Mouse (Mus musculus) neural tube, embryonic 15.5 days (tissue): Measurements from ENCODE around the gene Prkca. TPM values are rescaled to one million over a fixed set of nuclear protein-coding genes. Genes with fewer than 3 reads are reported as not detected.

ENCODE experiments used
- ATAC-seq: fragments of 200-750 bp; cut with Nextera tagmentation; 2 replicates; pipeline ENCODE4 v1.8.0; 2017; ENCODE audit warnings: mild to moderate bottlenecking, moderate TSS enrichment, moderate library complexity; ENCODE audit not compliant: low FRiP score
- H3K27ac ChIP-seq: fragments of 300-500 bp; sonication (generic); replicated peaks from 2 replicates; pipeline ENCODE4 v1.5.1; 2015; ENCODE audit warnings: mild to moderate bottlenecking, inconsistent platforms
- H3K27me3 ChIP-seq: fragments of 300-500 bp; sonication (generic); replicated peaks from 2 replicates; pipeline ENCODE4 v1.6.1; 2015; ENCODE audit warnings: inconsistent platforms
- H3K36me3 ChIP-seq: fragments of 300-500 bp; sonication (generic); 2 replicates; pipeline ENCODE4 v1.6.1; 2015; ENCODE audit warnings: inconsistent platforms
- H3K4me1 ChIP-seq: fragments of 300-500 bp; sonication (generic); 2 replicates; pipeline ENCODE4 v1.6.1; 2015; ENCODE audit warnings: inconsistent platforms
- H3K4me2 ChIP-seq: fragments of 300-500 bp; sonication (generic); 2 replicates; pipeline ENCODE4 v1.6.1; 2015; ENCODE audit warnings: inconsistent platforms, mild to moderate bottlenecking, moderate library complexity
- H3K4me3 ChIP-seq: fragments of 300-500 bp; sonication (generic); replicated peaks from 2 replicates; pipeline ENCODE4 v1.5.1; 2015; ENCODE audit warnings: mild to moderate bottlenecking, inconsistent platforms
- H3K9ac ChIP-seq: fragments of 300-500 bp; sonication (generic); replicated peaks from 2 replicates; pipeline ENCODE4 v1.6.1; 2015; ENCODE audit warnings: mild to moderate bottlenecking, inconsistent platforms
- H3K9me3 ChIP-seq: fragments of 300-500 bp; sonication (generic); replicated peaks from 2 replicates; pipeline ENCODE4 v1.6.1; 2016; ENCODE audit warnings: inconsistent platforms
- WGBS: fragments of 180-500 bp; shearing (Covaris S2); methylation state at CpG from one replicate; pipeline ENCODE4 v1.1.7; 2015; ENCODE audit warnings: mixed read lengths; 5-methylcytosine and 5-hydroxymethylcytosine counted together
- polyA plus RNA-seq: library from polyadenylated mRNA; unstranded; fragments of >200 nt; fragmentation: Nextera tagmentation; extraction: Ambion mirVana; gene quantifications from 2 replicates; pipeline ENCODE4 v1.2.1, GENCODE M21; 2015

Gene Prkca
- polyA plus RNA-seq, 1 experiment from 2014 or later, result 9.1 TPM

DNA sequence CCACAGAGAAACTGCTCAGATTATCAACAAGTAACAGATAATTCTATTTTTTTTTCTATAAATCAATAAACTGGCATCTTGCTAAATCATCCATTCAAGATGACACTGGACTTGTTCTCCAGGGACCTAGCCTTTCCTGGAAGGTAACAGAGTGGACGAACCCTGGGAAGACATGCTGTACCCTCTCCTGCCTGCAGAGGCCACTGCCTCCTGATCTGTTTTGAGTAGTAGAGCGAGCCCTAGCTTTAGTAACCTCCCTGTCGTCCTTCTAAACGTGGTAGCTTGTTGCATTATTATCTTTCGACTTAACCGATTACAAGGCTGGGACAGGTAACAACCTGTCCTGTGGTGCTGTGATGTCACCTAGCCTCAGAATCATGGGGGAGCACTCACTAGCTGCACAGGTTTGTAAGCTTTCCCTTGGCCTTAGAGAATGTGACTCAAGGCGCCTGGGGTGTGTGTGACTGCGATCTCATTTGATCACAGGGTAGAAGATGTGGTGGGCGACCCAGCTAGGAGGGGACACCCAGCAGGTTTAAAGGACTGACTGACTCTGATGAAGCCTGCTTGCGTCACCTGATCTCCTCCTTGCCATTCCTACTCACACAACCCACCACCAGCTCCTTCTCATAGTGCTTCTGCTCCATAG is 312.6 kb downstream of the Prkca start:
- Histone ChIP-seq H3K27ac (no peak overlapping the region), H3K4me3 (no peak overlapping the region), H3K4me1 (0 out of 2 replicates have a peak, but pooled peaks cover 5% of the 10 kb centered on the region), H3K27me3 (no peaks in the 10 kb centered on the region), H3K4me2 (no peak overlapping the region), H3K36me3 (no peaks in the 10 kb centered on the region), H3K9me3 (no peaks in the 10 kb centered on the region), H3K9ac (no peak overlapping the region)
- ATAC-seq, result peak; percentile 57; the same call in 1 of the 2 replicates
- WGBS, result 55% methylated on average over 10 of the region's 10 CpGs

DNA sequence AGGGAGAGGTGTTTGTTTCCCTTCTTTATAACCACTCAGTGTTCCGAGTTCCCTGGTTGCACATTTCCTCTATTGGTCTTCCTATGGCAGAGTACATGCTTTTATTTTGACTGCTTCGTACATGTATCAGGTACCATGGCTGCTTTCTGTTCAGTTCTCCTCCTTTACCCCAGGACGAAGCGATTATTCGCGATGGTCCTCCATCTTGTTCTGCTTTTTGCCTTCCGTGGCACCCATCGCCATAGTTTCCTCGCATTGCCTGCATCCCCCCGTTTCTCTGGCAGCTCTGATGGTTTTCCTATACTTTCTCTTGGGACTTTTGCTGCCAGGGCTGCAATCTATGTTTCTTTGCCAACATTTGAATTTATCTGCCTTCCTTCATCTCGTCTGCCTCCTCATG is 314.4 kb downstream of the Prkca start:
- WGBS, result 91% methylated on average over 11 of the region's 11 CpGs
- ATAC-seq, result no peak
- Histone ChIP-seq H3K9ac (no peak overlapping the region), H3K36me3 (no peaks in the 10 kb centered on the region), H3K27ac (no peak overlapping the region), H3K27me3 (no peaks in the 10 kb centered on the region), H3K9me3 (no peaks in the 10 kb centered on the region), H3K4me1 (0 out of 2 replicates have a peak, but pooled peaks cover 5% of the 10 kb centered on the region), H3K4me2 (no peak overlapping the region), H3K4me3 (no peak overlapping the region)

DNA sequence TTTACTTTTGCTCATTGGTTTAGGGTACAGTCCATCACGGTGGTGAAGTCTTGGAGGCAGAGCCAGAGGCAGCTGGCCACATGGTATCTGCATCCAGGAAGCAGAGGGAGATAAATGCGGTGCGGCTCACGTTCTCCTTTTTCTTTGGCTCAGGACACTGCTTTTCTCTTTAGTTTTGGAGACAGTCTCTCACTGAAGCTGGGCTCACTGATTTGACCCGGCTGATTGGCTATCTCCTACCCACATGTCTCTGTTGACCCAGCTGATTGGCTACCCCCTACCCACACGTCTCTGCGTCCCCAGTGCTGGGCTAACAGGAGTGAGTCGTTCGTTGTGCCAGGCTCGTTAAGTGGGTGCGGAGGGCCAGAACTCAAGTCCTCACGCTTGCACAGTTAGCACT is 315.3 kb downstream of the Prkca start:
- no peak for ATAC-seq
- H3K9ac ChIP-seq, result no peak overlapping the region
- H3K9me3 ChIP-seq, result no peaks in the 10 kb centered on the region
- H3K27me3 ChIP-seq, result no peaks in the 10 kb centered on the region
- H3K4me2 ChIP-seq, result no peak overlapping the region
- 71% methylated on average over 12 of the region's 12 CpGs for WGBS
- H3K4me3 ChIP-seq, result no peak overlapping the region
- H3K36me3 ChIP-seq, result no peaks in the 10 kb centered on the region
- H3K4me1 ChIP-seq, result 0 out of 2 replicates have a peak, but pooled peaks cover 5% of the 10 kb centered on the region
- H3K27ac ChIP-seq, result no peak overlapping the region

GRCm38 (mm10) chr11:108025726-108026425 is 317.9 kb downstream of the Prkca start:
- 0 out of 2 replicates have a peak, but pooled peaks cover 5% of the 10 kb centered on the region for H3K4me1 ChIP-seq
- 60% methylated on average over 7 of the region's 7 CpGs for WGBS
- no peaks in the 10 kb centered on the region for H3K36me3 ChIP-seq
- no peaks in the 10 kb centered on the region for H3K27me3 ChIP-seq
- no peak overlapping the region for H3K9ac ChIP-seq
- 0 out of 2 replicates have a peak overlapping the region, but pooled peaks have one; percentile 35 for H3K27ac ChIP-seq
- no peaks in the 10 kb centered on the region for H3K9me3 ChIP-seq
- no peak overlapping the region for H3K4me3 ChIP-seq
- no peak overlapping the region for H3K4me2 ChIP-seq
- no peak for ATAC-seq

GRCm38 (mm10) chr11:108023188-108023587 is 320.5 kb downstream of the Prkca start:
- Histone ChIP-seq H3K36me3 (no peaks in the 10 kb centered on the region), H3K4me1 (0 out of 2 replicates have a peak, but pooled peaks cover 5% of the 10 kb centered on the region), H3K4me2 (no peak overlapping the region), H3K4me3 (no peak overlapping the region), H3K27me3 (no peaks in the 10 kb centered on the region), H3K27ac (no peak overlapping the region), H3K9ac (no peak overlapping the region), H3K9me3 (no peaks in the 10 kb centered on the region)
- WGBS, result 62% methylated on average over 14 of the region's 14 CpGs
- no peak for ATAC-seq

DNA sequence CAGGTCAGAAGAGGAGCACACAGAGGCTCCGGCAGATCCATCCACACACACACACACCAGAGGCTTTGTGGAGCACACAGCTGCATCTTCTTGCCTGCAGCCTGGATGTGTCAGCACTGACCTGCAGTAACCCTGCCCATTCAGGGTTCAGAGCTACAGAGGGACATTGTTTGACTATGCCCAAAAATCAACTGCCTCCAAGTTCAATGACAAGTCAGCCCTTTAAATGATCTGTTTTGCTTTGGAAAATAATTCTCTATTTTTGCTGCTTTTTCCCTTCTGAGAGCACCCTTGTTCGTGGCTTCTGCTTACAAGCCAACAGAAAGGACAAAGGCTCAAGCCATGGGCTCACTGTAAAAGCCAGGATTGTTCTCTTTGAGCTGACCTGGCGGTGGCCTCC is 322.8 kb downstream of the Prkca start:
- Histone ChIP-seq H3K9me3 (no peaks in the 10 kb centered on the region), H3K9ac (no peak overlapping the region), H3K36me3 (no peaks in the 10 kb centered on the region), H3K4me1 (0 out of 2 replicates have a peak, but pooled peaks cover 10% of the 10 kb centered on the region), H3K4me3 (no peak overlapping the region), H3K4me2 (no peak overlapping the region), H3K27me3 (no peaks in the 10 kb centered on the region), H3K27ac (no peak overlapping the region)
- ATAC-seq, result no peak
- 51% methylated on average over 3 of the region's 3 CpGs for WGBS

DNA sequence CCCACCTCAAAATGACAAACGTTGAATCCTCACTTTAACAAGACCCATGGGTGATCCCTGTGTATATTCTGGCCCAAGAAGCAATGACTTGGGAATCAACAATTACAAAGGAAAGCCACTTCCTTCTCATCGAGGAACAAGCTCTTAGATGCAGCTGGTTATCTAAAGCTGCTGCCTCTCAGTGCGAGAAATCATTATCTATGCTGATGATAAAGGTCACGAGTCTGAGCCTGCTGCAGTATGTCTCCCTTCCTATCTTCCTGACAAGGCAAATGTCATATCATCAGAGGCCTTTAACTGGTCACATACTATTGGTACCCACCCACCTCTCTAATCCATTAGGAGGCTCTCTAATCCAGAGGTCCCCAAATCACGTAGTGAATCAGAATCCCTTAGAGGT is 328.4 kb downstream of the Prkca start:
- Histone ChIP-seq H3K4me2 (no peak overlapping the region), H3K4me1 (peaks cover 24% of the 10 kb centered on the region), H3K27ac (no peak overlapping the region), H3K9ac (no peak overlapping the region), H3K36me3 (no peaks in the 10 kb centered on the region), H3K27me3 (no peaks in the 10 kb centered on the region), H3K9me3 (no peaks in the 10 kb centered on the region), H3K4me3 (no peak overlapping the region)
- 86% methylated on average over 5 of the region's 5 CpGs for WGBS
- ATAC-seq, result no peak

DNA sequence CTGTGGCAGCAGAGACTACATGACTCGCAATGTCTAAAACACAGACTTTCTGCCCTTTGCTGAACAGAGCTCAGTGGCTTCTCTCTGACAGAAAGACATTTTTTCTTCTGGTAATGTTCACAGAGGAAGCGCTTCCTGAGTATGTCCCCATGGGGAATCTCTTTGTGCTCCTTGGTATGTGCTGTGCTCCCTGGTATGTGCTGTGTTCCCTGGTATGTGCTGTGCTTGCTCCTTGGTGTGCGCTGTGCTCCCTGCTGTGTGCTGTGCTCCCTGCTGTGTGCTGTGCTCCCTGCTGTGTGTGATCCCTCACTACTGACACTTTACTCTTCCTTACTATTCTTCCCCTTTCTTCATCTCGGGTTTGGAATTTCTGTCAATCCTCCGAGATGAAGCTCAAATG is 330.3 kb downstream of the Prkca start:
- no peak for ATAC-seq
- peak overlapping the region; percentile 11; the same call in 1 of the 2 replicates for H3K27ac ChIP-seq
- whole genome bisulfite sequencing, result 64% methylated on average over 5 of the region's 5 CpGs

GRCm38 (mm10) chr11:108010465-108010864 is 333.3 kb downstream of the Prkca start:
- WGBS, result 80% methylated on average over 4 of the region's 4 CpGs
- Histone ChIP-seq H3K4me2 (no peak overlapping the region), H3K4me3 (no peak overlapping the region), H3K9me3 (no peaks in the 10 kb centered on the region), H3K27ac (no peak overlapping the region), H3K9ac (no peak overlapping the region), H3K27me3 (no peaks in the 10 kb centered on the region), H3K4me1 (peaks cover 19% of the 10 kb centered on the region), H3K36me3 (no peaks in the 10 kb centered on the region)
- ATAC-seq, result no peak

More for the DNA sequence above, 330.3 kb downstream of the Prkca start:
- H3K36me3 ChIP-seq, result no peaks in the 10 kb centered on the region
- no peaks in the 10 kb centered on the region for H3K27me3 ChIP-seq
- no peak overlapping the region for H3K4me2 ChIP-seq
- no peaks in the 10 kb centered on the region for H3K9me3 ChIP-seq
- H3K4me1 ChIP-seq, result peaks cover 24% of the 10 kb centered on the region
- no peak overlapping the region for H3K9ac ChIP-seq
- H3K4me3 ChIP-seq, result no peak overlapping the region

- Histone ChIP-seq H3K27me3 (no peaks in the 10 kb centered on the region), H3K9me3 (no peaks in the 10 kb centered on the region), H3K36me3 (no peaks in the 10 kb centered on the region), H3K4me2 (no peak overlapping the region), H3K4me3 (no peak overlapping the region), H3K9ac (no peak overlapping the region), H3K27ac (no peak overlapping the region), H3K4me1 (peaks cover 5% of the 10 kb centered on the region)
- ATAC-seq, result no peak
- 83% methylated on average over 3 of the region's 3 CpGs for WGBS
Measured at GRCm38 (mm10) chr11:107998891-107999290, 344.8 kb downstream of the Prkca start.

DNA sequence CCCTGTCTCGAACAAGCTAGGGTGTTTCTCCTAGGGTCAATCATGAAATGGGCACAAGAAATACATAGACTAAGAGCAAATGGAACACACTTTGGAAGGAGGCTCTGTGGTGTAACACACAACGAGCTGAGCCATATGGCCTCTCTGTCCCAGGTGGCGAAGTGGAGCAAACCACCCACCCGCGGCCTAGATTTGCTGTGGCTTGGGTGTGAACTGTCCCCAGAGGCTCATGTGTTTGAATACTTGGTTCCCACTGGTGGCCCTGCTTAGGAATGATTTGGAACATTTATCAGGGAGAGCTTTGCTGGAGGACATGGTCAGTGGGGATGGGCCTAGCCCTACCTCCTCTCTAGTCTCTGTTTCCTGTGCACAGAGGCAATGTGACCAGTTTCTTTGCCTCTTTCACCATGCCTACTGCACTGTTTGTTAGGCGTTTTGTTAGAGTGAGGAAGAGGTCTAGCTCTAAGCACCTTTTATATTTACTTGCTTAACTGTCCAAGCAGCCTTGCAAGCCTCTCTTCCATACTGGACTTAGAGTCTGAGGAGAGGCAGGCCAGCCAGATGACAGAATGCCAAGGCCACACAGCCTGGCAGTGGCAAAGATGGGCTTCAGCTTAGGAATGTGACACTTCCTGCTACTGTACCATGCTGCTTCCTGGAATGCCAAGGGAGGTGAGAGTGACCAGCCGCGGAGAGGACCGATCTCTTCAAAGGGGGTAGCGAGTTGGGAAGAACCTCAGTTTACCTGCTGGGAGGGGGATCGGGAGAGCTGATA is 346.6 kb downstream of the Prkca start:
- Histone ChIP-seq H3K4me2 (no peak overlapping the region), H3K27me3 (no peaks in the 10 kb centered on the region), H3K4me1 (peaks cover 14% of the 10 kb centered on the region), H3K27ac (no peak overlapping the region), H3K36me3 (no peaks in the 10 kb centered on the region), H3K9ac (no peak overlapping the region), H3K4me3 (no peak overlapping the region), H3K9me3 (no peaks in the 10 kb centered on the region)
- no peak for ATAC-seq
- 76% methylated on average over 11 of the region's 11 CpGs for WGBS
